Mouse (Mus musculus) splenic B cell, adult 2 months (primary cell): ENCODE measurements at regions not wholly inside any gene's neighbourhood (a gene's known extent, or its start where the extent isn't known, plus 50 kb on each side); places are given as distances from the start of the nearest gene placed in this dataset.

Experiments used
- DNase-seq: peaks from one replicate; pipeline ENCODE4 v3.0.0-alpha.2; 2011; ENCODE audit warnings: low read depth, low spot score
- H3K27me3 ChIP-seq: 2 replicates; pipeline ENCODE4 v1.6.1; 2012; ENCODE audit warnings: mild to moderate bottlenecking, low read length, moderate library complexity, mixed read lengths; ENCODE audit not compliant: control insufficient read depth, poor library complexity, insufficient read depth, severe bottlenecking
- H3K36me3 ChIP-seq: 2 replicates; pipeline ENCODE4 v1.6.1; 2012; ENCODE audit warnings: mild to moderate bottlenecking, low read length, moderate library complexity, mixed read lengths; ENCODE audit not compliant: control insufficient read depth, poor library complexity, insufficient read depth, severe bottlenecking

DNA sequence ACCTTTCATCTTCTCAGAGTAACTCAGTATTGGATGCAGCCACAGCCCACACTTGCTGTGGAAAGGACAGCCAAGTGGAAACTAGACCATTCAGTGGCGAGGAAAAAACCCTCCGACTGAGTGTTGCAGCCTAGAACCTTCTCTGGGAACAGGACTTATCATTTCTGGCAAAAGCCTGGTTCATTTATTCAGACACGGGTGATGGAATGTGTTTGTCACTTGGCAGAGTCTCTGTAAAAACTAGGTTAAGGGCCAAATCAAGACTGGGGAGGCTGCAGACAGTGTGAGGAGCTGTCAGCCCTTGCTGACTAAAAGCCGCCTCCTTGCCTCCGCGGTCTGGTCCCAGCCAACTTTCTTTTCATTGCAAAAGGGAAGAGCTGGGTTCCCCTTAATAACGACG, 212.3 kb upstream of the Pgrmc2 start:
- Histone ChIP-seq H3K36me3 (no peaks in the 10 kb centered on the region), H3K27me3 (no peaks in the 10 kb centered on the region)
- no peak for DNase-seq

DNA sequence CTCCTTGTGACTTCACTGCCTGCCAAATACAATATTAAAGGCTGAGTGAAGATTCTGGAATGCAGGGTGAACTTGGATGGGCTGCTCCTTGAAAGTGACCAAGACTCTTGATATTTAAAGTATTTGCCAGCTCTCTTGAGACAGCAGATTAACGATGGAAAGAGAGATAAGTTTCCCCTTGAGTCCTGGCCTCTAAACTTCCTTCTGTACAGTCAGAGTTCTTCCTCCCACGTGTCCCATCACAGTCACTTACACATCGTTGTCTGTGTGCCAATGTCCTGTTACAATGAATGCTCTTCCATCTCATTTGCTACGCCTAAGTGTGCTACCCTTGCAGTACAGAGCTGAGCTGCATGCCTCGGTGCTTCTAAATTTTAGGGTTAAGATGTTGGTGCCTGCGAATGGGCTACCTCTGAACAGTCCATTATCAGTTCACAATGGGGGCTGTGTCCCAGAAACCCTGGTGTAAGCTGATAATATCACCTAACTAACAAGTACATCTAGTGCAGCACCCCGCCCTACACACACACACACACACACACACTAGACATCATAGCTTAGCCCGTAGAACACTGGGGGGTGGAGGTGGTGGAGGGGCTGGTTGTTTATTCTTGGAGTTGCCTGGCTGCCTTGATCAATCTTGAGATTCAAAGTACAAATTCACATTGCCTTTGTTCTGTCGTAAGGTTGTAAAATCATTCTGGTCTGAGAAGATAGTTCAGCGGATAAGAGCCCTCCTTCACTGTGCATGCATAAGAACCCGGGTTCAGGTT, 207.9 kb upstream of the Pgrmc2 start:
- no peaks in the 10 kb centered on the region for H3K27me3 ChIP-seq
- DNase-seq = no peak

DNA sequence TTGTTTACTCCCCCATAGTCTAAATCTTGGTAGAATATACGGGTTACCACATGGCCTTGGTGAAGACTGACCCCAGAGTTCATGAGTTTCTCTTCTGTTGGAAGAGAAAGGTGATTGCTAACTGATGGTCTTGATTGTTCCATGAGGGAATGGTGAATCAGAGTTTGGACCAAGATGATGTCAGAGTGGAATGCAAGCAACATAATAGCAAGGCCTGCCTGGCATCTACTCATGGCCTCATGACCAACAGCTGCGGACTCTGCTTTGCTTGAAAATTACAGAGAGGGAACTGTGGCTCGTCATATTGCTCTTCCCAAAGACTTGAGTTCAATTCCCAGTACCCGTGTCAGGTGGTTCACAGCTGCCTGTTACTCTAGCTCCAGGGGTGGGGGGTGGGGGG, 205.9 kb upstream of the Pgrmc2 start:
- no peaks in the 10 kb centered on the region; the same call in 1 of the 2 replicates for H3K36me3 ChIP-seq
- H3K27me3 ChIP-seq = no peaks in the 10 kb centered on the region
- no peak for DNase-seq

More for the DNA sequence above, 207.9 kb upstream of the Pgrmc2 start:
- H3K36me3 ChIP-seq = no peaks in the 10 kb centered on the region; the same call in 1 of the 2 replicates

DNA sequence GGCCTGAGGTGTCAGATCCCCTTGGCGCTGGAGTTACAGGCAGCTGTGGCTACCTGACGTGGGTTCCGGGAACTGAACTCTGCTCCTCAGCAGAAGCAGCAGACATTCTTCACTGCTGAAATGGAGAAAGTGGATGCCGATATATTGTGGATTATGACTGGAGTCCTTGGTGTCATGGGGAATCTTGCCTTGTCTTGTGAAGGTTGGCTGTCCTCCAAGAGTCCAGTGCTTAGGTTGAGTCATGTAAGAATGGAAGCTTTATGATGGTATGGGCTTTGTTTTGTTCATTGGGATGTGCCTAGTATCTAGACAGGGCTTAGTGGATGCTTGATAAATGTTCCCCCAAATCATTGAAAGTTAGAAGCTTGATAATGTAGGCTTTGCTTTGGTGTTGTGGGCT, 205.2 kb upstream of the Pgrmc2 start:
- Histone ChIP-seq H3K36me3 (no peaks in the 10 kb centered on the region; the same call in 1 of the 2 replicates), H3K27me3 (no peaks in the 10 kb centered on the region)
- DNase-seq = no peak

DNA sequence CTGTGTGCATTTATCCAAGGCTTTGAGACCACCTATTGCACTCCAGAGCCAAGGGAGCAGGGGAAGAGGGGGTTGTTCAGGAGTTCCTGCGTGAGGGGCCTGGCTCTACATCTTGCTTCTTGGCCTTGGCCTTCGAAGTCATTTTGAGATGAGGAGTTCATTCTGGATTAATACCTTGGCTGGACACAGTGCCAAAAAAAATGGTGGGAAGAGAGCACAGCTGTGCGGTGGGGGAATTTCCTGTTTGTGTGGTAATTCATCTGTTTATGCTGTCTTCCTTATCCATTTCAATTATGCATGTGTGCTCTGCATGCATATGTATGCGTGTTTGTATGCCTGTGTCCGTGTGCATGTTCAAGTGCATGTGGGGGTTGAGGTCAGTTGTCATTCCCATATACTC, 202.5 kb upstream of the Pgrmc2 start:
- DNase-seq = no peak
- no peaks in the 10 kb centered on the region for H3K27me3 ChIP-seq
- no peaks in the 10 kb centered on the region; the same call in 1 of the 2 replicates for H3K36me3 ChIP-seq

DNA sequence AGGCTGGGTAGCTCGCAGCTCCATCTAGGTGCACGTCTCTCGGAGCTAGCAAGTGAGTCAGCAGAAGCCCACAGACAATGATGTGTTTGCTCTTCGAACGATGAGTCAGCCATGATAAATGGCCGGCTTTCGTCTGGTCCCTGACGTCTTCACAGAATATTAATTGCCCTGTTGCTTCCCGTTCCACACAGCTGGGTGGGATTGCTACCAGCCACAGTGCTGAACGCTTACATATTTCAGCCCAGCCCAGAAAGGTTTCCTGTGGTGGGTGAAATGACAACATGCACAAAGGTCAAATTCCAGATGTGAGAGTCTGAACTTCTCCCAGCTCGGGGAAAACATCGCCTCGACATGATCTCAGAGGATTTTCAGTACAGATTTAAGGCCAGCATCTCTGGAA, 202.1 kb upstream of the Pgrmc2 start:
- Histone ChIP-seq H3K36me3 (no peaks in the 10 kb centered on the region; the same call in 1 of the 2 replicates), H3K27me3 (no peaks in the 10 kb centered on the region)
- no peak for DNase-seq

DNA sequence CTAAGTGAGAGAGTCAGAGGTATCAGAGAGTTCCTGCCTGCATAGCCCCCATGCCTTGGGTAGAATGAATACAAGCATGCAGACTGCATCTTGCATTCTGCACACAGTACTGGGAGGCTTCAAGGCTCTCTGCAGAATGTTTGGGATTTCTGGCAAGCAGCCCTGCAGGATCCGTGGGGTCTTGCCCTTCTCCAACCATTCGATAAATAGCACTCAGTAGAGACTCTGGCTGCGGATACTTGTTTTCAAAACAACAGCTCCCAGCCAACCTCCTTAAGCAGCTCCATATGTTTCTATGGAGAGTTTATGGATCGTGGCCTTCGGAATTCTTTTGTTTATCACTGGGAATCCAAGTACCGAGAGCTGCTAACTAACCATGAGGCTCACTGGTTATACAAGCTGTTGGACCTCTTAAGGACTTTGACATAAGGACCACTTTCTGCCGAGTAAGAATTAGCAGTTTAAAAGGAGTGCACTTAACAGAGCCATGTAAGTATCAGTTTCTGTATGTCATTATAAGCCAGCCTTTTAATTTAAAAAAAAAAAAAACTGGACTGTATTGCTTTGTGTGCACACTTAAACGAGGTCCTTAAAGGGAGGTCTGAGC, 199.7 kb upstream of the Pgrmc2 start:
- Histone ChIP-seq H3K27me3 (no peaks in the 10 kb centered on the region), H3K36me3 (no peaks in the 10 kb centered on the region; the same call in 1 of the 2 replicates)
- no peak for DNase-seq

DNA sequence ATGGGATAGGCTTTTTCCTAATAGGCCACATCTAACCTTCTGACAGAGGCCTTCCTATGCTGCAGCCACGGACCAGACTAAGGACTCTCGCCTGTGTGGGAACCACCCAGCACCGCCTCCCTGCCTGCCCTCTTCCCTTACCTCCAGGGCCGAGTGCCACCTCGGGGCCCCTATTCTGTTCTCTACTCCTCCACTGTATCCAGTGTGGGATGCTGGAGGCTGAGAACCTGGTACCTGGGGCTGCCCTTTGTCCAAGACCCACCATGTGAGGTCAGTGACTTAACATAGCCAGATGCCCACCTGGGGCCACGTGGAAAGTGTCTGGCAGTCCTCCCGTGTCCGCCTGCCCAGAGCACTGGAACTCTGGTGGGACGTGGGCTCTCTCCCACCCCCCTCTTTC, 193.2 kb upstream of the Pgrmc2 start:
- DNase-seq = no peak
- Histone ChIP-seq H3K27me3 (no peaks in the 10 kb centered on the region), H3K36me3 (no peaks in the 10 kb centered on the region)

DNA sequence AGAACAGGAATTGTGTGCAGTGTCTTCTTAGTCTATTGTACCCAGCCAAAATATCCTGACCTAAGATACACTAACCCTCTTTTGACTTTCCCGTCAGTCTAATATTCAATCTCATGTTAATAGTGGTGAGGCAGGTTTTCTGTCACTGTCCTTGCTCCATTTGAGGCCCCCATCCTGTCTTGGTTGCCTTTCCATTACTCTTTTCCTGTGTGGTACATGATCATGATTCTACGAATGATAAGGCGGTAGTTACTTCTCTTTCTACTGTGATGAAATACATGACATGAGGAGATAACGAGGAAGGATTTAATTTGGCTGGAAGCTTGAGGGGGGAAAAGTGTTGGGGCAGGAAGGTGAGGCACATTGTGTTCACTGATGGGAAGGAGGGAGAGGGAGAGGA, 185.7 kb upstream of the Pgrmc2 start:
- no peak for DNase-seq
- Histone ChIP-seq H3K36me3 (no peaks in the 10 kb centered on the region), H3K27me3 (no peaks in the 10 kb centered on the region)

DNA sequence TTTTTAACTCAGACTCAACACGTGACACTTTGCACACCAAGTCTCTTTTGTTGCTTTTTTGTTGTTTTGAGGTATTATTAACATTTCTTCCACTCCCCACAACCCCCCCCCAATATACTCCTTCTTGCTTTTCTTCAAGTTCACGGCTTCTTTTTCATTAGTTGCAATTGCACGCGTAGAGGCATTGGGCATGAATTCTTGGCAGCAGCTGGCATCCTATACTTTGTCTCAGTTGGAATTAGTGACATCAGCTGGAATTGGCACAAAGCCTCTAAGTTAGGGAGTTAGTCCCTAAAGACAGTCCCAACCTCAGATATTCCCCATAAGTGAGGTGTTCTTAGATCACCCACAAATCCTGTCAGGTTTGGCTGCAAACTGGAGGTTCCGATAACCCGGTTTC, 183.4 kb upstream of the Pgrmc2 start:
- DNase-seq = no peak
- H3K27me3 ChIP-seq = no peaks in the 10 kb centered on the region

DNA sequence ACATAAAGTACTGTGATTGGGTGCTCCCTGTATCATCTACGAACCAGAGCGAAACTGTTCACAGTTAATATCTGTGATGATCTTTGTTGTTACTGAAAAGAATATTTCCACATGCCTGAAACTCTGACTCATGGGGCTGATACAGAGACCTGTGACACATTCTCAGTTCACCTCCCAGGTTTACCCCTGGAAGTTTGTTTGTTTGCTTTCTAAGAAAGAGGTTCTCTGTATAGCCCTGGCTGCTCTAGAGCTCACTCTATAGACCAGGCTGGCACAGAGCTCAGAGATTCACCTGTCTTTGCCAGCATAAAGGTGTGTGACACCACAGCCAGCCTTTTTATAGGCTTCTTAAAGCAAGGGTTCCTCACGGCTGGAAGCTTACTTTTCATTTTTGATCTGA, 182.6 kb upstream of the Pgrmc2 start:
- no peaks in the 10 kb centered on the region for H3K36me3 ChIP-seq
- no peaks in the 10 kb centered on the region for H3K27me3 ChIP-seq
- no peak for DNase-seq

More for the DNA sequence above, 183.4 kb upstream of the Pgrmc2 start:
- no peaks in the 10 kb centered on the region for H3K36me3 ChIP-seq

DNA sequence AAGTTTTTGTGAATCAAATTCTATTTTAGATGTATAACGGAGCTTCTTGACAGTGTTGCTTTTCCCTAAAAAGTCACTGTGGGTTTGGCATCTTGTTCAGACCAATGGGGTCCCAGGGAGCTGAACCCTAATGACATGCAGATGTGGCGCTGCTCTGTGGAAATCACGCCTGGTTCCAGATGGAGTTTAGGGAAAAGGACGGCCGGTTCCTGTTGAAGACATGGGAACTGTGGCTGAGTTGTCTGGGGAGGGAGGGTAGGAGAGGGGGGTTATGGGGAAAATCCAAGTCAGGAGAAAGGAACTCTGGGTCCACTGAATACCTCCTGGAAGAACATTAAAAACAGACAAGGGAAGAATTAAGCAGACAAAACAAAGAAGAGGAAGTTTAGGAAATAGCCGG, 175.4 kb upstream of the Pgrmc2 start:
- no peak for DNase-seq
- H3K36me3 ChIP-seq = no peaks in the 10 kb centered on the region
- H3K27me3 ChIP-seq = no peaks in the 10 kb centered on the region

DNA sequence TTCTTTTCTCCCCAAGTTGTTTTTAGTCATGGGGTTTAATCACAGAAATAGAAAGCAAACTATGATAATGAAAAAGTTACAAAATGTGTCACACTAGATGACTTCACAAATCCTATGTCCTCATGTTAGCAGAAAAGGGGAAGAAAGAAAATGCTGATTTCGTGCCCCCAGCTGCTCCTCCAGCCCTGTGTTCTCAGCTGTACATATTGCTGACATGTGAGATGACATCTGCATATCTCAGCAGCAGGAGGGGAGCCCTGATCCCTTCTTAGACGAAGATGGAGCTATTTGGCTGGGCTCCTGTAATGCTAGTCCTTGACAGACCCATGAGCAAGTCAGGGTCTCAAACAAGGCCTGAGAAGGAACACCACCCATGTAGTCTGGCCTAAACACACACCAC, 162.1 kb upstream of the Pgrmc2 start:
- no peak for DNase-seq
- H3K36me3 ChIP-seq = no peaks in the 10 kb centered on the region

DNA sequence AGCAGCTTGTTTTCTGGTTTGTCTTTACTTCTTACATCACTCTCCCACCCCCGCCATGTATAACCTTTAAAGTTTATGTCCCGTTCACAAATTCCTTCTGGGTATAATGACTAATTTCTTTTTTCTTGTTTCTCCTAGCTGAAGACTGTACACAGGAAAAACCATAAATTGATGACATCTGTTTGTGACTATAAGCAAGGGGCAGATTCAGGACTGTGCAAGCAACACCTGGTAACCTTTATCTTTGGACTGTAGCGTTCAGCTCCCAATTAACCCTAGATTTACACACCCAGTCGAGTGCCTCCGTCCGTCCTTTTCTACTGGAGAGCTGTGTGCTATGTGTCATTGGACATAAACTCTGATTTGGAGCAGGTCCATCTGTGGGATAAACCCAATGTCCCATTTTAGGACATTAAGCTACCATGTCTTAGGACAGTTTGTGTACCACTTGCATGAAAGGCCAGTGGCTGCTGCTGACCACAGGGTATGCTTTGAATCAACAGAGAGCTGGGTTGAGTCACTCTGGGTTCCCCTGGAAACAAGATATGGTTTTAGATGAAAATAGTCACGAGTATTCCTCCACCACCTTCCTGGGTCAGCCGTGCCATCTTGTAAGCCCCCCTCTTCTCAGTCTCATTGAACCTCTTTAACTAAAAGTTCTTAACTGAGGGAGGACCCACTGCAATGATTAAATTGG, 159.2 kb upstream of the Pgrmc2 start:
- Histone ChIP-seq H3K27me3 (no peaks in the 10 kb centered on the region), H3K36me3 (no peaks in the 10 kb centered on the region)
- DNase-seq = no peak

More for the DNA sequence above, 162.1 kb upstream of the Pgrmc2 start:
- H3K27me3 ChIP-seq = no peaks in the 10 kb centered on the region

DNA sequence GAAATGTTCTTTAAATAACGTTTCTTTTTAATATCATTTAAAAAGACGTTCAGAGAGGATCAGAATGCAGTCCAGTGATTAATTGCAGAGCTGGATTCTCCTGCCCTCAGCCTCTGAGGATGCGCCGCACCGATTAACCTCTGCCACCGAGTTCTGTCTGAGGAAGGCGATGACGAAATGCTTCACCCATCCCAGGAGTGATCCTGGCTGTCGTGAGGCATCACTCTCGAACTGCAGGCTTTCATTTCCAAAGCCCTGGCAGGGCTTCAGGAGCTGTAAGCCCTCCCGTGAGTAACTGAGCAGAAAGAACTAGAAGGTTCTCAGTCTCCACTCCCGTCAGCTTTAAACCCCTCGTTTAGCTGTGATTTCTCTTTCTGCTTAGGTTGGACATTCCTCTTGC, 157.0 kb upstream of the Pgrmc2 start:
- Histone ChIP-seq H3K36me3 (no peaks in the 10 kb centered on the region), H3K27me3 (no peaks in the 10 kb centered on the region)
- no peak for DNase-seq
